Mouse (Mus musculus) urinary bladder, postnatal 25 days (tissue): ENCODE data around the gene Magea8.
"Not testable (repeated sequence)": the region's sequence is repeated elsewhere in the genome, so short reads cannot be mapped to it uniquely, and the experiment has no call there.

Experiments used
- DNase-seq: peaks from one replicate; pipeline ENCODE4 v3.0.0; 2022; ENCODE audit warnings: low spot score

The Magea8 gene

DNA sequence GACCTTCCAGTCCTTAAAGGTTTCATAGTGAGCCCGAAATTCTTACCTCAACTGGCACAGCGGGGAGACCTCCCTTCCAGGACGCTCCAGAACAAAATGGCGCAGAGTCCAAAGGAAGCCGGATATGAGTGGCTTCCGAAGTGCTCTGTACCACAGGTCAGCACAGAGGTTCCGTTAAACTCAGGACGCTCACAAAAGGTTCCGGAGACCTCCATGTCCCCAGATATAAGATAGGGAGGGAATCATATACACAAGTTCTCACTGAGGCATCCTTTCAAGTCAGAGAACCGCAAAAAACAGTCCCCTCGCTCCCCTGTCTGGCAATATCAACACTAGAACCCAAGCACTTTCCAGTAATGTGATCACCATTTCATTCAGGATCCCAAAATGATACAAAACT lies at the start of gene Magea8:
Magea8 (minus strand) TSS at position 101 of the 400 bp plus-strand sequence.
- DNase-seq = not testable (repeated sequence)

DNA sequence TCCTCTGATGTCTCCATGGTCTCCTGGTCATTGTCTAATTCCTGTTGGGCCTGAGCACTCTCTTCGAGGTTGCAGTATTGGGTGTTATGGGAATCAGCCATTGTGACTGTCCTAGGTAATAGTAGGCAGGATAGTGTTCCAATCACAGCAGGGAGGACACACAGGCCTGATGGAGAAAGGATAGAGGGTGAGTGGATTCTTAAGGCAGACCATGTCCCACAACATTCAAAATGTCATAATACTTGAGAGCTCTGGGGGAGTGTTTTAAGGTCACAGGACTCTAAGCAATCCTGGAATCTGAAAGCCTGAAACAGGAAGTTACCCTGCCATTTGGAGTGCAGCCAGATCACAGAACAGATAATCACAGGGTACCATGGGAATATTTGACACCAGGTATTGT lies 46.2 kb downstream of the Magea8 start, which contains the start of gene Magea3:
Magea3 (minus strand) TSS at position 101 of the 400 bp plus-strand sequence.
- DNase-seq = not testable (repeated sequence)

DNA sequence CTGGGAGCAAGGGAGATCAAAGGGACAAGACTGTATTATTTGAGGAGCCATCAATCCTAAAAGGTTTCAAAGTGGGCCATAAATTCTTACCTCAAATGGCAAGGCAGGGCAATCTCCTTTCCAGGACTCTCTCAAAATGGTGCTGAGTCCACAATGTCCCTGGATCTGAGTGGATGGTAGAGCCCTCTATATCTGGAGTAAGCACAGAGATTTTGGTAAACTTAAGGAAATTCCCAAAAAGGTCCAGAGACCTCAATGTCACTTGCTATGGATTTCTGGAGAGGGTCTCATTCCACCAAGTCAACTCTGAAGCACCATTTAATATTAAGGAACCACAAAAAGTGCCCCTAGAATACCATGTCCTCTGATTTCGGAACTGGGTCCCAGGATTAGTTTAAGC lies 59.8 kb downstream of the Magea8 start, which contains the start of gene Magea6:
Magea6 (minus strand) TSS at position 101 of the 400 bp plus-strand sequence.
- DNase-seq = not testable (repeated sequence)
